Mouse (Mus musculus) MEL (cell line): ENCODE measurements around the gene Arid1b. TPM values are rescaled to one million over a fixed set of nuclear protein-coding genes. Genes with fewer than 3 reads are reported as not detected.

Source experiments
- DNase-seq: peaks from one replicate; pipeline ENCODE4 v3.0.0; 2011; ENCODE audit warnings: low read depth, low spot score
- H3K27ac ChIP-seq: 2 replicates; pipeline ENCODE4 v1.5.1; 2012; ENCODE audit warnings: low read depth, mild to moderate bottlenecking, control low read depth, low read length, moderate library complexity; ENCODE audit not compliant: control insufficient read depth
- H3K27me3 ChIP-seq, 2 experiments: fragments of 150-350 bp in 1 of 2; sonication (generic) in 1 of 2; 2 replicates each; pipeline ENCODE4 v1.6.1; 2012; ENCODE audit warnings: low read length in 2 of 2, mild to moderate bottlenecking in 2 of 2, improper control_type of control experiment in 1 of 2, moderate library complexity in 1 of 2; ENCODE audit not compliant: insufficient read depth in 2 of 2, control insufficient read depth in 1 of 2
- H3K36me3 ChIP-seq, 2 experiments: 2 replicates each; pipeline ENCODE4 v1.6.1; 2012 to 2014; ENCODE audit warnings: low read length in 2 of 2, improper control_type of control experiment in 1 of 2, inconsistent platforms in 1 of 2, mild to moderate bottlenecking in 1 of 2; ENCODE audit not compliant: insufficient read depth in 2 of 2, control insufficient read depth in 1 of 2
- H3K4me1 ChIP-seq, 2 experiments: fragments of 150-350 bp in 1 of 2; sonication (generic) in 1 of 2; 2 replicates each; pipeline ENCODE4 v1.6.1; 2012; ENCODE audit warnings: low read length in 2 of 2, improper control_type of control experiment in 1 of 2, mild to moderate bottlenecking in 1 of 2; ENCODE audit not compliant: insufficient read depth in 2 of 2, control insufficient read depth in 1 of 2
- H3K4me3 ChIP-seq, 2 experiments: fragments of 150-350 bp in 1 of 2; sonication (generic) in 1 of 2; 2 replicates each; pipeline ENCODE4 v1.5.1; 2012; ENCODE audit warnings: low read depth in 2 of 2, low read length in 2 of 2, mild to moderate bottlenecking in 2 of 2, moderate library complexity in 2 of 2, control low read depth in 1 of 2, improper control_type of control experiment in 1 of 2; ENCODE audit not compliant: control insufficient read depth in 1 of 2, insufficient read depth in 1 of 2
- H3K79me2 ChIP-seq: 2 replicates; pipeline ENCODE4 v1.6.1; 2012; ENCODE audit warnings: mild to moderate bottlenecking, low read length, moderate library complexity; ENCODE audit not compliant: control insufficient read depth, poor library complexity, insufficient read depth
- H3K9ac ChIP-seq: 2 replicates; pipeline ENCODE4 v1.6.1; 2012; ENCODE audit warnings: low read depth, mild to moderate bottlenecking, control low read depth, low read length, moderate library complexity; ENCODE audit not compliant: control insufficient read depth, poor library complexity, severe bottlenecking
- H3K9me3 ChIP-seq: fragments of 150-350 bp; sonication (generic); replicated peaks from 2 replicates; pipeline ENCODE4 v1.6.1; 2012; ENCODE audit warnings: mild to moderate bottlenecking, low read length, improper control_type of control experiment, moderate library complexity; ENCODE audit not compliant: insufficient read depth
- BHLHE40 ChIP-seq: IDR thresholded peaks from 2 replicates; pipeline ENCODE4 v1.6.1; 2012; ENCODE audit warnings: low read depth, mild to moderate bottlenecking, inconsistent platforms, low read length, improper control_type of control experiment, borderline replicate concordance
- CHD1 ChIP-seq: IDR thresholded peaks from 2 replicates; pipeline ENCODE4 v1.6.1; 2012; ENCODE audit warnings: low read depth, mild to moderate bottlenecking, inconsistent platforms, low read length, improper control_type of control experiment
- CHD2 ChIP-seq: IDR thresholded peaks from 2 replicates; pipeline ENCODE4 v1.6.1; 2011; ENCODE audit warnings: low read length, improper control_type of control experiment
- CTCF ChIP-seq, 3 experiments: IDR thresholded peaks in 2 of 3; conservative IDR thresholded peaks in 1 of 3; 2 replicates each; pipeline ENCODE4 v1.5.1; 2011 to 2012; ENCODE audit warnings: low read length in 3 of 3, low read depth in 2 of 3, mild to moderate bottlenecking in 2 of 3, improper control_type of control experiment in 1 of 3, inconsistent platforms in 1 of 3, mixed read lengths in 1 of 3, moderate library complexity in 1 of 3; ENCODE audit not compliant: control insufficient read depth in 1 of 3, insufficient read depth in 1 of 3, poor library complexity in 1 of 3, severe bottlenecking in 1 of 3
- ELF1 ChIP-seq: IDR thresholded peaks from 2 replicates; pipeline ENCODE4 v1.6.1; 2014; ENCODE audit warnings: low read depth, mild to moderate bottlenecking, inconsistent platforms, low read length, improper control_type of control experiment, moderate library complexity
- GATA1 ChIP-seq: IDR thresholded peaks from 2 replicates; pipeline ENCODE4 v1.6.1; 2011; ENCODE audit warnings: low read depth, low read length, improper control_type of control experiment
- HCFC1 ChIP-seq: IDR thresholded peaks from 2 replicates; pipeline ENCODE4 v1.6.1; 2012; ENCODE audit warnings: low read depth, mild to moderate bottlenecking, inconsistent platforms, low read length, improper control_type of control experiment, moderate library complexity
- JUND ChIP-seq: IDR thresholded peaks from 2 replicates; pipeline ENCODE4 v1.6.1; 2011; ENCODE audit warnings: low read depth, mild to moderate bottlenecking, improper control_type of control experiment, low read length
- MAFK ChIP-seq: IDR thresholded peaks from 2 replicates; pipeline ENCODE4 v1.6.1; 2011; ENCODE audit warnings: low read depth, mild to moderate bottlenecking, low read length, improper control_type of control experiment, borderline replicate concordance
- MAX ChIP-seq: IDR thresholded peaks from 2 replicates; pipeline ENCODE4 v1.6.1; 2011; ENCODE audit warnings: low read length, improper control_type of control experiment
- NELFE ChIP-seq: IDR thresholded peaks from 2 replicates; pipeline ENCODE4 v1.6.1; 2011; ENCODE audit warnings: low read depth, low read length, improper control_type of control experiment
- POLR2AphosphoS2 ChIP-seq: IDR thresholded peaks from 2 replicates; pipeline ENCODE4 v1.6.1; 2011; ENCODE audit warnings: low read length, improper control_type of control experiment
- POLR2AphosphoS5 ChIP-seq: IDR thresholded peaks from 2 replicates; pipeline ENCODE4 v1.6.1; 2012; ENCODE audit warnings: low read depth, borderline replicate concordance, mild to moderate bottlenecking, inconsistent platforms, low read length, moderate library complexity, mixed read lengths
- RAD21 ChIP-seq: IDR thresholded peaks from 2 replicates; pipeline ENCODE4 v1.6.1; 2011; ENCODE audit warnings: mild to moderate bottlenecking, low read depth, low read length, improper control_type of control experiment
- SIN3A ChIP-seq: IDR thresholded peaks from 2 replicates; pipeline ENCODE4 v1.6.1; 2012; ENCODE audit warnings: low read length, improper control_type of control experiment, inconsistent platforms
- SMC3 ChIP-seq: IDR thresholded peaks from 2 replicates; pipeline ENCODE4 v1.6.1; 2011; ENCODE audit warnings: low read depth, low read length, improper control_type of control experiment
- TAL1 ChIP-seq: IDR thresholded peaks from 2 replicates; pipeline ENCODE4 v1.6.1; 2012; ENCODE audit warnings: mild to moderate bottlenecking, inconsistent platforms, low read length, moderate library complexity, mixed read lengths
- TBP ChIP-seq: IDR thresholded peaks from 2 replicates; pipeline ENCODE4 v1.8.0; 2011; ENCODE audit warnings: low read depth, low read length, improper control_type of control experiment
- UBTF ChIP-seq: IDR thresholded peaks from 2 replicates; pipeline ENCODE4 v1.6.1; 2012; ENCODE audit warnings: low read depth, mild to moderate bottlenecking, inconsistent platforms, low read length, improper control_type of control experiment, moderate library complexity, borderline replicate concordance; ENCODE audit not compliant: insufficient read depth
- USF1 ChIP-seq: IDR thresholded peaks from 2 replicates; pipeline ENCODE4 v1.6.1; 2014; ENCODE audit warnings: low read depth, mild to moderate bottlenecking, inconsistent platforms, low read length, improper control_type of control experiment, moderate library complexity
- USF2 ChIP-seq, 2 experiments: IDR thresholded peaks; 2 replicates each; pipeline ENCODE4 v1.6.1; 2011 to 2012; ENCODE audit warnings: improper control_type of control experiment in 2 of 2, low read length in 2 of 2, borderline replicate concordance in 1 of 2, inconsistent platforms in 1 of 2, low read depth in 1 of 2, mild to moderate bottlenecking in 1 of 2; ENCODE audit not compliant: insufficient read depth in 1 of 2
- ZC3H11A ChIP-seq: IDR thresholded peaks from 2 replicates; pipeline ENCODE4 v1.6.1; 2012; ENCODE audit warnings: low read depth, mild to moderate bottlenecking, inconsistent platforms, low read length, improper control_type of control experiment
- ZKSCAN1 ChIP-seq: IDR thresholded peaks from 2 replicates; pipeline ENCODE4 v1.6.1; 2012; ENCODE audit warnings: low read depth, mild to moderate bottlenecking, inconsistent platforms, low read length, improper control_type of control experiment, moderate library complexity
- ZNF384 ChIP-seq: IDR thresholded peaks from 2 replicates; pipeline ENCODE4 v1.6.1; 2012; ENCODE audit warnings: low read depth, mild to moderate bottlenecking, inconsistent platforms, low read length, improper control_type of control experiment
- polyA plus RNA-seq, 2 experiments: library from polyadenylated mRNA; stranded (reverse) in 1 of 2; unstranded in 1 of 2; fragments of >175 nt in 1 of 2; fragments of >200 nt in 1 of 2; gene quantifications; 2 replicates each; pipeline versions ENCODE4 v1.2.1 to v1.2.4; 2012; ENCODE audit warnings: low replicate concordance in 2 of 2, low read depth in 1 of 2; ENCODE audit not compliant: insufficient read length in 2 of 2, insufficient read depth in 1 of 2, missing spikeins in 1 of 2
- total RNA-seq: library from RNA; depleted of rRNA; stranded (reverse); fragments of 300-350 nt; gene quantifications from 2 replicates; pipeline ENCODE4 v1.2.3, GENCODE M21; 2012

The Arid1b gene
- total and polyA plus RNA-seq, 3 experiments: 13.4 to 17.4 TPM; not detected in 1

- H3K4me3 ChIP-seq: no peak overlapping the region
- peaks cover 0 to 2% of the 10 kb centered on the region in 2 experiments; a peak in 1 of 4 replicates for H3K36me3 ChIP-seq
- peaks cover 39% of the 10 kb centered on the region for H3K79me2 ChIP-seq
- no peaks in the 10 kb centered on the region for H3K27me3 ChIP-seq
- no peaks in the 10 kb centered on the region for H3K9me3 ChIP-seq
- no peak overlapping the region for H3K9ac ChIP-seq
- TF ChIP-seq CHD2: no peak
- TF ChIP-seq MAFK: no peak
- no peak for TF ChIP-seq HCFC1
- TF ChIP-seq RAD21: no peak
- no peak for TF ChIP-seq NELFE
- TF ChIP-seq UBTF: no peak
- TF ChIP-seq ELF1: no peak
- TF ChIP-seq, all 39 proteins: peak for 0
- H3K4me1 ChIP-seq: no peaks in the 10 kb centered on the region
- no peak overlapping the region for H3K27ac ChIP-seq
- DNase-seq: no peak
Observed at GRCm38 (mm10) chr17:5014327-5014957, 20.3 kb downstream of the Arid1b start.

GRCm38 (mm10) chr17:5016404-5016803 lies 22.3 kb downstream of the Arid1b start:
- peaks cover 32% of the 10 kb centered on the region for H3K79me2 ChIP-seq
- H3K4me1 ChIP-seq: no peaks in the 10 kb centered on the region
- H3K27ac ChIP-seq: no peak overlapping the region
- no peak for DNase-seq
- no peaks in the 10 kb centered on the region for H3K9me3 ChIP-seq
- peaks cover 0 to 2% of the 10 kb centered on the region in 2 experiments; a peak in 1 of 4 replicates for H3K36me3 ChIP-seq
- H3K9ac ChIP-seq: no peak overlapping the region
- TF ChIP-seq ZNF384: no peak
- TF ChIP-seq ELF1: no peak
- TF ChIP-seq USF2 (IDR thresholded peaks at IDR 0.05; ENCODE audit: borderline replicate concordance in 1 of 2, insufficient read depth in 1 of 2, low read depth in 1 of 2, low read length in 2 of 2): no peak
- no peak for TF ChIP-seq HCFC1
- no peak for TF ChIP-seq MAX
- no peak for TF ChIP-seq CTCF (IDR thresholded peaks at IDR 0.05 in 2 of 3, conservative IDR thresholded peaks at IDR 0.05 in 1 of 3; ENCODE audit: control insufficient read depth in 1 of 3, insufficient read depth in 1 of 3, low read depth in 2 of 3, low read length in 3 of 3, poor library complexity in 1 of 3, severe bottlenecking in 1 of 3)
- no peak for TF ChIP-seq ZKSCAN1
- TF ChIP-seq BHLHE40: no peak
- no peak for TF ChIP-seq USF1
- TF ChIP-seq, all 39 proteins: peak for 0
- no peak overlapping the region for H3K4me3 ChIP-seq
- no peaks in the 10 kb centered on the region for H3K27me3 ChIP-seq

GRCm38 (mm10) chr17:5017065-5017464 lies 22.9 kb downstream of the Arid1b start:
- Histone ChIP-seq H3K9ac (no peak overlapping the region), H3K36me3 (peaks cover 0 to 2% of the 10 kb centered on the region in 2 experiments; a peak in 1 of 4 replicates), H3K27me3 (no peaks in the 10 kb centered on the region), H3K4me3 (no peak overlapping the region), H3K79me2 (peaks cover 32% of the 10 kb centered on the region), H3K4me1 (no peaks in the 10 kb centered on the region), H3K27ac (no peak overlapping the region), H3K9me3 (no peaks in the 10 kb centered on the region)
- no peak for DNase-seq
- TF ChIP-seq ZNF384 (no peak), JUND (no peak), SIN3A (no peak), CHD1 (no peak), POLR2AphosphoS5 (no peak), BHLHE40 (no peak), CHD2 (no peak), UBTF (no peak), USF2 (IDR thresholded peaks at IDR 0.05; ENCODE audit: borderline replicate concordance in 1 of 2, insufficient read depth in 1 of 2, low read depth in 1 of 2, low read length in 2 of 2) (no peak), SMC3 (no peak), GATA1 (no peak), ZC3H11A (no peak), POLR2AphosphoS2 (no peak), TAL1 (no peak), TBP (no peak)
